Mouse (Mus musculus) heart, postnatal 0 days (tissue): ENCODE data around the gene Nup210. TPM values are rescaled to one million over a fixed set of nuclear protein-coding genes. Genes with fewer than 3 reads are reported as not detected.

Source experiments
- ATAC-seq: fragments of 200-750 bp; cut with Nextera tagmentation; 2 replicates; pipeline ENCODE4 v1.8.0; 2017; ENCODE audit warnings: low read depth, moderate number of reproducible peaks, moderate library complexity; ENCODE audit not compliant: insufficient read depth
- DNase-seq: peaks from one replicate; pipeline ENCODE4 v3.0.0-alpha.2; 2016; ENCODE audit warnings: low spot score
- H3K27ac ChIP-seq: fragments of 300-500 bp; sonication (generic); 2 replicates; pipeline ENCODE4 v1.5.1; 2014; ENCODE audit warnings: low read depth, mild to moderate bottlenecking
- H3K27me3 ChIP-seq: fragments of 300-500 bp; sonication (generic); 2 replicates; pipeline ENCODE4 v1.6.1; 2014; ENCODE audit warnings: low read length, mixed read lengths; ENCODE audit not compliant: control insufficient read depth, insufficient read depth
- H3K36me3 ChIP-seq: fragments of 300-500 bp; sonication (generic); replicated peaks from 2 replicates; pipeline ENCODE4 v1.6.1; 2014; ENCODE audit warnings: low read length, mixed read lengths; ENCODE audit not compliant: control insufficient read depth, insufficient read depth
- H3K4me1 ChIP-seq: fragments of 300-500 bp; sonication (generic); 2 replicates; pipeline ENCODE4 v1.6.1; 2014; ENCODE audit warnings: antibody characterized with exemption; ENCODE audit not compliant: control insufficient read depth, insufficient read depth
- H3K4me2 ChIP-seq: fragments of 300-500 bp; sonication (generic); 2 replicates; pipeline ENCODE4 v1.6.1; 2014; ENCODE audit warnings: low read depth, mild to moderate bottlenecking, low read length, moderate library complexity
- H3K4me3 ChIP-seq: fragments of 300-500 bp; sonication (generic); 2 replicates; pipeline ENCODE4 v1.5.1; 2014; ENCODE audit warnings: low read depth, low read length
- H3K9ac ChIP-seq: fragments of 300-500 bp; sonication (generic); replicated peaks from 2 replicates; pipeline ENCODE4 v1.6.1; 2014; ENCODE audit warnings: low read depth, low read length, mixed read lengths
- H3K9me3 ChIP-seq: fragments of 300-500 bp; sonication (generic); replicated peaks from 2 replicates; pipeline ENCODE4 v1.6.1; 2016; ENCODE audit warnings: low read length; ENCODE audit not compliant: control insufficient read depth
- CTCF ChIP-seq: IDR thresholded peaks from 2 replicates; pipeline ENCODE4 v1.5.1; 2016; ENCODE audit warnings: antibody characterized with exemption, control low read depth, low read depth
- EP300 ChIP-seq: IDR thresholded peaks from 2 replicates; pipeline ENCODE4 v1.6.1; 2016; ENCODE audit warnings: antibody characterized with exemption, low read depth
- WGBS: fragments of 180-500 bp; shearing (Covaris S2); extraction: QIAGEN DNeasy Blood & Tissue Kit; methylation state at CpG from one replicate; pipeline ENCODE4 v1.1.7; 2014; 5-methylcytosine and 5-hydroxymethylcytosine counted together
- polyA plus RNA-seq: library from polyadenylated mRNA; unstranded; fragments of >200 nt; fragmentation: Nextera tagmentation; extraction: Ambion mirVana; gene quantifications from 2 replicates; pipeline ENCODE4 v1.2.1, GENCODE M21; 2015
- total RNA-seq: library from RNA; depleted of rRNA; stranded (reverse); fragments of >200 nt; gene quantifications from 2 replicates; pipeline ENCODE4 v1.2.3, GENCODE M21; 2014; ENCODE audit warnings: low replicate concordance; rRNA removed

Gene Nup210
- total RNA-seq: 9.7 and 13.4 TPM in 2 replicates
- 1.6 TPM in 2 replicates for polyA plus RNA-seq

DNA sequence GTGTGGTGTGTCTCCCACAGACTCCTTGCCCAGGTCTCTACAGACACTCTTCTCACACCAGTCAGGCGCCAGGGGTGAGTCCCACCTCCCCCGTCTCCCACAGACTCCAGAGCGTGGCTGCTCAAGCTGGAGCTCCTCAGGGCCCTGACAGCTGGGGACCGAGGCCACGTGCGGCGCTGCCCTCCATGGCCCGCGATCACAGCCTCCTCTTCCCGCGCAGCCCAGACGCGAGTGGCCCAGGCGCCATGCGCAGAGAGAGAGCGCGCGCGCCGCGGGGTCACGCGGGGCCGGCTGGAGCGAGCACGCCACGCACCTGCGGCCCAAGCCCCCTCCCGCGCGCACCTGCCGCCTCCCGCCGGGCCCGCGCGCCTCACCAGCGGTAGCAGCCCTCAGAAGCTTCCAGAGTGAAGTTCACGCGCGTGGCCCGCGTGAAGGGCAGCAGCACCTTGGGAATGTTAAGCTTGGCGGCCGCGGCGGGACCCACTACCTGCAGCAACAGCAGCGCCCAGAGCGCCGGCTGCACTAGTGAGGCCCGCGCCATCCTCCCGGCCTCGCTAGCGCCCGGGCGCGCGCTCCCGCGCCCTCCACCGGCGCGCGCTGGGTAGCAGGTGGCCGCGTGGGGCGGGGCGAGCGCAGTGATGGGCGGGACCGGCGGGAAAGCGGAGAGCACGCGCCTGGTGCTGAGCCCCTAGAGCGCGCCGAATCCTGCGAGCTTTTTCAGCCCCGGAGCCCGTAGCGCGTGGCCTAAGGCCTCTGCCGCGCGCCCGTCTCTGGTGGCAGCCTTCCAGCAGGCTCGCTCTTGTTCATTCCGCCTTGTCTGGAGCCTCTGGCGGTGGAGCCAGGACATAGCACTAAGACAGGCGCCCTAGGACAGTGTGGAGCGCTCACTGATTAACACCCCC lies at the start of gene Nup210:
Gene Nup210 (minus strand): TSS at position 586 of the 902 bp plus-strand sequence.
- ATAC-seq (peak; percentile 95), DNase-seq (peak; percentile 91)
- TF ChIP-seq EP300 (no peak), CTCF (peak; percentile 70)
- Histone ChIP-seq H3K9me3 (no peaks in the 10 kb centered on the region), H3K27ac (peak within 1 kb of the TSS; percentile 69), H3K9ac (peak within 1 kb of the TSS; percentile 71), H3K4me2 (peak within 1 kb of the TSS; percentile 100), H3K36me3 (no peaks in the 10 kb centered on the region), H3K27me3 (no peaks in the 10 kb centered on the region), H3K4me3 (peak within 1 kb of the TSS; percentile 79), H3K4me1 (peaks cover 21% of the 10 kb centered on the region)
- under 1% methylated on average over 67 of the region's 93 CpGs for WGBS

DNA sequence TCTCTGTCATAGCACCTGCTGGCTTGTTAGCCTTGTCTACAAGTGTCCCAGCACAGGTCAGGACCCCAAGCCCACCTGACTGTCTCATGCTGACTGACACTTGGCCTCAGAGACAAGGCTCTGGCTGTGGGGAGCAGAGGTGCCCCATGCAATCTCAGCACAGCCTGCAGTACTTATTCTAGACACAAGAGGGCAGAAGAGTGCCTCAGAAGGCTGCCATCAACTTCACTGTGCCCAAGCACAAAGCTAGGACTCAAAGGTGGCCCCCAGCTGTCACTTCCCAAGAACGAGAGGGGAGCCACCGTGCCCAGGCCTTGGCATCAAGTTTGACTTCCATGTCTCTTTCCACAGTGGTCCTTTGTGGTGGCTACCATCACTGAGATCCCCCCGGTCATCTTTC lies 48.6 kb upstream of the Nup210 start:
- WGBS: 35% methylated on average over 3 of the region's 3 CpGs
- 0 out of 2 replicates have a peak, but pooled peaks cover 3% of the 10 kb centered on the region for H3K27me3 ChIP-seq
- no peak overlapping the region for H3K4me2 ChIP-seq
- ATAC-seq (no peak; the same call in 1 of the 2 replicates), DNase-seq (peak; percentile 52)
- no peak overlapping the region for H3K9ac ChIP-seq
- H3K36me3 ChIP-seq: no peaks in the 10 kb centered on the region
- H3K27ac ChIP-seq: no peak overlapping the region
- H3K9me3 ChIP-seq: no peaks in the 10 kb centered on the region
- H3K4me1 ChIP-seq: peaks cover 9% of the 10 kb centered on the region; the same call in 1 of the 2 replicates
- H3K4me3 ChIP-seq: no peak overlapping the region
- TF ChIP-seq CTCF (peak; percentile 94), EP300 (no peak)

DNA sequence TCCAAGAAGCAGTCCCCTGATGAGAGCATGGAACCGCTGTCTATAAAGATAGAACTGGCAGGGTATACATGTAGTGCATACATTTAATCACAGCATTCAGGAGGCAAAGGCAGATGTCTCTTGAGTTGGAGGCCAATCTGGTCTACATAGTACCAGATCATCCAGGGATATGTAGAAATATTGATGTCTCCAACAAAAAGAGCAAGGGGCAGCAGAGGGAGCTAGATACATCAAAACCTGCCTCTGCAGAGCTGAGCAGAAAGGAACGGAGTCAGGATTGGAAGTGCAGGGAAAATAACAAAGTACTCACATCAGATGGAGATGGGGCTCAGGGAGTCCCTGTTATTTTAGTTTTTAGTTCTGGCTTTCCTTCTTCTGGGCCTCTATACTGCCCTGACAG lies 48.0 kb upstream of the Nup210 start:
- no peak overlapping the region for H3K27ac ChIP-seq
- WGBS: 75% methylated on average over 2 of the region's 2 CpGs
- TF ChIP-seq CTCF (no peak), EP300 (no peak)

DNA sequence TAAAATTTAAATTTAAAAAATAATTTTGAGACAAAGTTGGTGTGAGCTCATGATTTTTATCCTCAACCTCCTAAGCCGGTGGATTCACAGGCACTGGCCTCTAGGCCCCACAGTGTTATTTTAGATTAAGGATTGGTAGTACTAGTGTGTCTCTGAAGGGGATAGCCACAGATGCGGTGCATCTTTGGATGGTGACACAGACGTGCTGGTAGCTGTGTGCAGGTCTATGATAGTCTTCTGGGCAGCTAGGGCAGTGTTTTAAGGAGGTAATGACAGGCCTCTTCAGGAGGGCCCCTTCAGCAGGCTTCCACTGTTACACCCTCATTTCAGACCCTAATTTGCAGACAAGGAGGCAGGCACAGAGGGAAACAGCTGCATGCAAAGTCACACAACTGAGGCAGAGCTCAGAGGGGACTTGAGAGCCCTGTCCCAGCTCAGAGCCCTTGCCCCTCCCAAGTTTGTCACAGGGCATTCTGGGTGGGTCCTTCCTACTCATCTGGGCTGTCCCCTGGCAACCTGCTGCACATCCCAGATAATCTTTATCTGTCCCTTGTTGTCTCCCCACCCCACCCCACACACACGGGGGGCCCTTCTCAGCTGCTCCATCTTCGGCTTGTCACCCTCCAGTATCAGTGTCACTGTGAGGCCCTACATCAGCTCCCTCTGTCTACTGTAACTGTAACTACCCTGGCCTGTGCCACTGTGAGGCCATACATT lies 46.7 kb upstream of the Nup210 start:
- TF ChIP-seq EP300: no peak
- no peak for TF ChIP-seq CTCF
- DNase-seq: no peak
- WGBS: 30% methylated on average over 5 of the region's 5 CpGs
- H3K4me3 ChIP-seq: no peak overlapping the region
- no peak overlapping the region for H3K9ac ChIP-seq
- 0 out of 2 replicates have a peak, but pooled peaks cover 3% of the 10 kb centered on the region for H3K27me3 ChIP-seq
- H3K27ac ChIP-seq: no peak overlapping the region
- no peak overlapping the region for H3K4me2 ChIP-seq
- no peaks in the 10 kb centered on the region for H3K36me3 ChIP-seq
- H3K4me1 ChIP-seq: peaks cover 11% of the 10 kb centered on the region; the same call in 1 of the 2 replicates
- ATAC-seq: no peak
- H3K9me3 ChIP-seq: no peaks in the 10 kb centered on the region

More for the DNA sequence above, 48.0 kb upstream of the Nup210 start:
- no peak overlapping the region for H3K4me2 ChIP-seq
- ATAC-seq (no peak), DNase-seq (no peak)
- no peaks in the 10 kb centered on the region for H3K9me3 ChIP-seq
- H3K9ac ChIP-seq: no peak overlapping the region
- H3K27me3 ChIP-seq: 0 out of 2 replicates have a peak, but pooled peaks cover 3% of the 10 kb centered on the region
- no peak overlapping the region for H3K4me3 ChIP-seq
- H3K36me3 ChIP-seq: no peaks in the 10 kb centered on the region
- H3K4me1 ChIP-seq: peaks cover 11% of the 10 kb centered on the region; the same call in 1 of the 2 replicates

DNA sequence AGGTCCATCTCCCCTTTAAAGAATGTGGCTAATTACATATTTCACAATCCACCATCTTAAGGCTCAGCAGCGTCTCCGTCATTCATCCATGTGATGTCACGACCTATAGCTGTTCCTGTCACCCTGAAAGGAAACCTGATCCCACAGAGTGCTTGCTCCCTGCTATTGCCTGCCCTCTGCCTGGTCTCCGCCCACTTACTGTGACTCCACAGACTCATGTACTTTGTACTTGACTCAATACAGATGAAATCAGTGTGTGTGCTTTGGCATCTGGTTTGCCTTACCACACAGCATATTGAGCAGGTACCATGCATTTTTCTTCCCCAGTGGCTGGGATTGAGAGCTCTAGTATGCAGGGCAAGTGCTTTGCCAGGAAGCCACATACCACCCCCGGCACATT lies 45.7 kb upstream of the Nup210 start:
- Histone ChIP-seq H3K27ac (no peak overlapping the region), H3K9ac (no peak overlapping the region), H3K9me3 (no peaks in the 10 kb centered on the region), H3K4me2 (no peak overlapping the region), H3K4me3 (no peak overlapping the region), H3K27me3 (0 out of 2 replicates have a peak, but pooled peaks cover 3% of the 10 kb centered on the region), H3K4me1 (peaks cover 11% of the 10 kb centered on the region; the same call in 1 of the 2 replicates), H3K36me3 (no peaks in the 10 kb centered on the region)
- no peak for TF ChIP-seq EP300
- TF ChIP-seq CTCF: no peak
- 88% methylated on average over 5 of the region's 5 CpGs for WGBS
- ATAC-seq: no peak
- no peak for DNase-seq
